Mouse (Mus musculus) liver, adult (tissue): ENCODE measurements at regions not wholly inside any gene's neighbourhood (a gene's known extent, or its start where the extent isn't known, plus 50 kb on each side); places are given as distances from the start of the nearest gene placed in this dataset.
A peak's percentile ranks its signal among the peaks of the same experiment; 100 is the strongest.

Experiments used
- GATA4 ChIP-seq: IDR thresholded peaks from 2 replicates; pipeline ENCODE4 v1.6.1; 2014; ENCODE audit warnings: mild to moderate bottlenecking, low read length; ENCODE audit not compliant: insufficient replicate concordance

GRCm38 (mm10) chr3:58200462-58200861 lies 214.1 kb upstream of the Tsc22d2 start:
- TF ChIP-seq GATA4: no peak

- no peak for TF ChIP-seq GATA4
Measured at GRCm38 (mm10) chr3:58202816-58203215, 211.7 kb upstream of the Tsc22d2 start.

- TF ChIP-seq GATA4: no peak
Measured at GRCm38 (mm10) chr3:58203806-58204205, 210.7 kb upstream of the Tsc22d2 start.

- TF ChIP-seq GATA4: no peak
Measured at GRCm38 (mm10) chr3:58205526-58205925, 209.0 kb upstream of the Tsc22d2 start.

- TF ChIP-seq GATA4: peak; percentile 96
Measured at GRCm38 (mm10) chr3:58206776-58207398, 207.6 kb upstream of the Tsc22d2 start.

- no peak for TF ChIP-seq GATA4
Measured at GRCm38 (mm10) chr3:58211016-58211415, 203.5 kb upstream of the Tsc22d2 start.

- no peak for TF ChIP-seq GATA4
Measured at GRCm38 (mm10) chr3:58224696-58225095, 189.8 kb upstream of the Tsc22d2 start.

- no peak for TF ChIP-seq GATA4
Measured at GRCm38 (mm10) chr3:58226447-58227321, 187.8 kb upstream of the Tsc22d2 start.

GRCm38 (mm10) chr3:58227322-58227627 lies 187.2 kb upstream of the Tsc22d2 start:
- TF ChIP-seq GATA4: no peak

GRCm38 (mm10) chr3:58228189-58228588 lies 186.3 kb upstream of the Tsc22d2 start:
- TF ChIP-seq GATA4: no peak

GRCm38 (mm10) chr3:58231746-58232145 lies 182.8 kb upstream of the Tsc22d2 start:
- TF ChIP-seq GATA4: no peak

GRCm38 (mm10) chr3:58233296-58233695 lies 181.2 kb upstream of the Tsc22d2 start:
- TF ChIP-seq GATA4: no peak

- peak; percentile 93 for TF ChIP-seq GATA4
Measured at GRCm38 (mm10) chr3:58234846-58235630, 179.5 kb upstream of the Tsc22d2 start.

- TF ChIP-seq GATA4: no peak
Measured at GRCm38 (mm10) chr3:58238111-58238510, 176.4 kb upstream of the Tsc22d2 start.

GRCm38 (mm10) chr3:58240775-58241174 lies 173.7 kb upstream of the Tsc22d2 start:
- no peak for TF ChIP-seq GATA4

- TF ChIP-seq GATA4: no peak
Measured at GRCm38 (mm10) chr3:58245361-58245760, 169.2 kb upstream of the Tsc22d2 start.
